Mouse (Mus musculus): Measurements from ENCODE around the gene A030014E15Rik. TPM values are rescaled to one million over a fixed set of nuclear protein-coding genes. Genes with fewer than 3 reads are reported as not detected.

A030014E15Rik gene
- total RNA-seq, 1 experiment from 2014 or later: not detected

DNA sequence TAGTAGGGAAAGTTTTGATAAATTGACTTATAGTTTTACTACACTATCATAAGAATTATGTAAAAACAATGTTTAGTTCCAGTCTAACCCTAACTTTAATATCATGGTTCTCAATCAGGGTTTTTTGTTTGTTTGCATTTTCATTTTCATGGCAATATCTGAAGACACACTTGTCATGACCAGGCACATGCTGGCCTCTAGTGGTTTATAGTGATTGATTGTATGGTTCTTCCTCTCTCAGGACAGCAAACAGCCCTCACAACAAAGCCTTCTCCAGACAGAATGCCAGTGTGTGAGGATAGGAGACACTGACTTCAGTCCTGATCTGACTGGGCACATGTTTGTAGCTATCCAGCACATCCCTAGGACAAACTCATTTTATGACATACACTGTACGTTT, 48.5 kb downstream of the A030014E15Rik start:
- no peak for ATAC-seq (replicated peaks; ENCODE audit: insufficient number of reproducible peaks, low FRiP score, low TSS enrichment, poor library complexity, severe bottlenecking)

- no peak for ATAC-seq (replicated peaks; ENCODE audit: insufficient number of reproducible peaks, low FRiP score, low TSS enrichment, poor library complexity, severe bottlenecking)
Measured at GRCm38 (mm10) chr1:82973901-82974300, 49.2 kb downstream of the A030014E15Rik start.

GRCm38 (mm10) chr1:82974342-82974741, 49.6 kb downstream of the A030014E15Rik start:
- no peak for ATAC-seq (replicated peaks; ENCODE audit: insufficient number of reproducible peaks, low FRiP score, low TSS enrichment, poor library complexity, severe bottlenecking)

Other genes starting within 250 kb of the A030014E15Rik start
- 102 to 146 TPM (median 118 TPM) in 3 replicates for gene Mff, start 200.0 kb upstream of the A030014E15Rik start, total RNA-seq (2017)
- gene Tm4sf20, start 156.5 kb upstream of the A030014E15Rik start, total RNA-seq (2017): 2.3 TPM in 1 of 3 replicates, not detected in the others
- gene Gm47791, start 153.7 kb upstream of the A030014E15Rik start, total RNA-seq (2017): not detected in 3 replicates
- gene Agfg1, start 85.4 kb upstream of the A030014E15Rik start, total RNA-seq (2017): 48.1 to 56.6 TPM (median 55.5 TPM) in 3 replicates
- gene A030005L19Rik, start 11.6 kb upstream of the A030014E15Rik start, total RNA-seq (2017): 0.58 TPM in 1 of 3 replicates, not detected in the others
- gene Gm6217, start 6.5 kb downstream of the A030014E15Rik start, total RNA-seq (2017): not detected in 3 replicates
- gene A030003K21Rik, start 18.5 kb downstream of the A030014E15Rik start, total RNA-seq (2017): not detected in 3 replicates
- not detected in 3 replicates for gene Gm7544, start 31.1 kb downstream of the A030014E15Rik start, total RNA-seq (2017)
- gene Gm47955, start 35.4 kb downstream of the A030014E15Rik start, total RNA-seq (2017): not detected in 3 replicates
- gene Gm47959, start 75.6 kb downstream of the A030014E15Rik start, total RNA-seq (2017): not detected in 3 replicates
- not detected in 3 replicates for gene Slc19a3, start 113.5 kb downstream of the A030014E15Rik start, total RNA-seq (2017)
- not detected in 3 replicates for gene Krtap28-10, start 117.6 kb downstream of the A030014E15Rik start, total RNA-seq (2017)
- not detected in 3 replicates for gene Gm47969, start 120.0 kb downstream of the A030014E15Rik start, total RNA-seq (2017)
- not detected in 3 replicates for gene A030005K14Rik, start 134.5 kb downstream of the A030014E15Rik start, total RNA-seq (2017)
- gene Krtap28-13, start 136.0 kb downstream of the A030014E15Rik start, total RNA-seq (2017): not detected in 3 replicates
- gene Ccl20, start 191.8 kb downstream of the A030014E15Rik start, total RNA-seq (2017): not detected in 3 replicates
- not detected in 3 replicates for gene Daw1, start 234.8 kb downstream of the A030014E15Rik start, total RNA-seq (2017)

All from monocyte, adult 5-6 weeks (primary cell).